Mouse (Mus musculus): Measurements from ENCODE around the gene Cobll1. TPM values are rescaled to one million over a fixed set of nuclear protein-coding genes. Genes with fewer than 3 reads are reported as not detected.

The Cobll1 gene
- total RNA-seq, 1 experiment = 2.2 TPM

DNA sequence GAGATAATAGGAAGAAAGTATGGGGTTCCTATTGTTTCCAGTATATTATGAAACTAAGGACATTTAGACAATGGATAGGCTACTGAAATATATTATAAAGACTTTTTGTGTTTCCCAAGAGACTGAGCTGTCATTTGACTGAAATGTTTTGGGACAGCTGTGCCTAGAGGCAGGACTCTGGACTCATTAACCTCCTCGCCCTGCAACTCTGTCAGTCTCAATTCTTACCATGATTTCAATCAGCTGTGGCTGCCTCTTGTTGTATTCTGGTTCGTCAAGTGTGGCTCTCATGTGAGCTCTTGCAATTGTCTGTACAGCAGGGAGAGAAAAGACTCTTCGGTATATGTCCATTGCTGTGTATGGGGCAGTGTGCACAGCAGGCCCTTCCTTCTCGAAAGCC lies 163.8 kb downstream of the Cobll1 start:
- Histone ChIP-seq H3K9me3 (ENCODE audit: control insufficient read depth, insufficient read depth, low read depth, low read length) (no peaks in the 10 kb centered on the region), H3K4me1 (ENCODE audit: control insufficient read depth in 2 of 2, insufficient read depth in 2 of 2, low read length in 2 of 2, poor library complexity in 1 of 2) (no peaks in the 10 kb centered on the region), H3K27ac (ENCODE audit: insufficient read depth, low read depth, low read length, poor library complexity, severe bottlenecking) (no peak overlapping the region), H3K36me3 (ENCODE audit: control insufficient read depth, insufficient read depth, low read length, poor library complexity, severe bottlenecking) (no peaks in the 10 kb centered on the region), H3K4me3 (ENCODE audit: insufficient read depth in 1 of 2, low read depth in 1 of 2, low read length in 2 of 2, poor library complexity in 1 of 2, severe bottlenecking in 1 of 2) (no peak overlapping the region), H3K9ac (ENCODE audit: insufficient read depth, low read depth, low read length, poor library complexity, severe bottlenecking) (no peak overlapping the region)
- no peak for DNase-seq (ENCODE audit: low read depth, low spot score)
- in situ Hi-C loops (cut with MboI; ENCODE audit: low sequenced_read_pairs in 2 of 2, unreplicated experiment in 2 of 2) = no loop called here
- TF ChIP-seq CHD2 (IDR thresholded peaks at IDR 0.05; ENCODE audit: low read depth, low read length) = no peak
- no peak for TF ChIP-seq MAFK (IDR thresholded peaks at IDR 0.05; ENCODE audit: insufficient read depth, low read depth, low read length)
- TF ChIP-seq ZC3H11A (IDR thresholded peaks at IDR 0.05; ENCODE audit: borderline replicate concordance, low read depth, low read length) = no peak
- no peak for TF ChIP-seq ZNF384 (IDR thresholded peaks at IDR 0.05; ENCODE audit: low read depth, low read length)
- TF ChIP-seq HCFC1 (IDR thresholded peaks at IDR 0.05; ENCODE audit: borderline replicate concordance, insufficient read depth, low read length) = no peak

DNA sequence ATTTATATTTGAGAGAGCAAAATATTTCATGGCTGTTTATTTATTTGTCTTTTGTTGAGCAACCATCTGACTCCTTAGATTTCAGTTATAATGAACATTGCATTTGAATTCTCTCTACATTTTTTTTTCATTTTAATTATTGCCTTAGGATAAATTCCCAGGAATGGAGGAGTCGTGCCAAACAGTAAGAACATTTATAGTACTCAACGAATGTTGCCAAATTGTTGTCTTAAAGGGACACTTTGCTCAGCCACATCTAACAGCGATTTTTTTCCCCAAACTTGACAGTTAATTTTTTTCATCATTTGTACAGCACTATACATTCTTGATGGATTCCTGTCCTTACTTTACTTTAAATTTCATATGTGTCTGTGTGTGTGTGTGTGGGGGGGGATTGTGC lies 167.0 kb downstream of the Cobll1 start:
- in situ Hi-C loops (cut with MboI; ENCODE audit: low sequenced_read_pairs in 2 of 2, unreplicated experiment in 2 of 2) = no loop called here
- no peak for DNase-seq (ENCODE audit: low read depth, low spot score)

DNA sequence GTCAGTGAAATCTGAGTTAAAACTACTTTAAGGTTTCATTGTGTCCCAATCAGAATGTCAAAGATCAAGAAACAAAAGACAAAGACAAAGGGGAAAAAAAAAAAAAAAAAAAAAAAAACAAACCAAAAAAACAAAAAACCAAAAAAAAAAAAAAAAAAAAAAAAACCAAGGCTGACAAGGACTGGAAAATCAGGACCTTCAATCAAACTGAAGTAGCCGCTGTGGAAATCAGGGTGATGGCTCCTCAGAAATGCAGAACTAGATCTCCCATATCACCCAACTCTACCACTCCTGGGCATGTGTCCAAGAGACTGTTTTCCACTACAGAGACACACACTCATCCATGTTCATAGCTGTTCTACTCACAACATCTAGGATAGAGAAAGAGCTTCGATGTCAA lies 185.4 kb downstream of the Cobll1 start:
- Histone ChIP-seq H3K9ac (ENCODE audit: insufficient read depth, low read depth, low read length, poor library complexity, severe bottlenecking) (no peak overlapping the region), H3K4me1 (ENCODE audit: control insufficient read depth in 2 of 2, insufficient read depth in 2 of 2, low read length in 2 of 2, poor library complexity in 1 of 2) (no peaks in the 10 kb centered on the region), H3K27ac (ENCODE audit: insufficient read depth, low read depth, low read length, poor library complexity, severe bottlenecking) (no peak overlapping the region), H3K36me3 (ENCODE audit: control insufficient read depth, insufficient read depth, low read length, poor library complexity, severe bottlenecking) (no peaks in the 10 kb centered on the region), H3K4me3 (ENCODE audit: insufficient read depth in 1 of 2, low read depth in 1 of 2, low read length in 2 of 2, poor library complexity in 1 of 2, severe bottlenecking in 1 of 2) (no peak overlapping the region), H3K9me3 (ENCODE audit: control insufficient read depth, insufficient read depth, low read depth, low read length) (no peaks in the 10 kb centered on the region)
- in situ Hi-C loops (cut with MboI; ENCODE audit: low sequenced_read_pairs in 2 of 2, unreplicated experiment in 2 of 2) = no loop called here
- TF ChIP-seq HCFC1 (IDR thresholded peaks at IDR 0.05; ENCODE audit: borderline replicate concordance, insufficient read depth, low read length) (no peak), ZC3H11A (IDR thresholded peaks at IDR 0.05; ENCODE audit: borderline replicate concordance, low read depth, low read length) (no peak), ZNF384 (IDR thresholded peaks at IDR 0.05; ENCODE audit: low read depth, low read length) (no peak), CHD2 (IDR thresholded peaks at IDR 0.05; ENCODE audit: low read depth, low read length) (no peak), MAFK (IDR thresholded peaks at IDR 0.05; ENCODE audit: insufficient read depth, low read depth, low read length) (no peak)
- DNase-seq (ENCODE audit: low read depth, low spot score) = no peak

More for the DNA sequence above, 167.0 kb downstream of the Cobll1 start:
- Histone ChIP-seq H3K36me3 (ENCODE audit: control insufficient read depth, insufficient read depth, low read length, poor library complexity, severe bottlenecking) (no peaks in the 10 kb centered on the region), H3K4me1 (ENCODE audit: control insufficient read depth in 2 of 2, insufficient read depth in 2 of 2, low read length in 2 of 2, poor library complexity in 1 of 2) (no peaks in the 10 kb centered on the region), H3K9me3 (ENCODE audit: control insufficient read depth, insufficient read depth, low read depth, low read length) (no peaks in the 10 kb centered on the region), H3K9ac (ENCODE audit: insufficient read depth, low read depth, low read length, poor library complexity, severe bottlenecking) (no peak overlapping the region), H3K4me3 (ENCODE audit: insufficient read depth in 1 of 2, low read depth in 1 of 2, low read length in 2 of 2, poor library complexity in 1 of 2, severe bottlenecking in 1 of 2) (no peak overlapping the region), H3K27ac (ENCODE audit: insufficient read depth, low read depth, low read length, poor library complexity, severe bottlenecking) (no peak overlapping the region)
- TF ChIP-seq ZNF384 (IDR thresholded peaks at IDR 0.05; ENCODE audit: low read depth, low read length) (no peak), ZC3H11A (IDR thresholded peaks at IDR 0.05; ENCODE audit: borderline replicate concordance, low read depth, low read length) (no peak), CHD2 (IDR thresholded peaks at IDR 0.05; ENCODE audit: low read depth, low read length) (no peak), MAFK (IDR thresholded peaks at IDR 0.05; ENCODE audit: insufficient read depth, low read depth, low read length) (no peak), HCFC1 (IDR thresholded peaks at IDR 0.05; ENCODE audit: borderline replicate concordance, insufficient read depth, low read length) (no peak)

DNA sequence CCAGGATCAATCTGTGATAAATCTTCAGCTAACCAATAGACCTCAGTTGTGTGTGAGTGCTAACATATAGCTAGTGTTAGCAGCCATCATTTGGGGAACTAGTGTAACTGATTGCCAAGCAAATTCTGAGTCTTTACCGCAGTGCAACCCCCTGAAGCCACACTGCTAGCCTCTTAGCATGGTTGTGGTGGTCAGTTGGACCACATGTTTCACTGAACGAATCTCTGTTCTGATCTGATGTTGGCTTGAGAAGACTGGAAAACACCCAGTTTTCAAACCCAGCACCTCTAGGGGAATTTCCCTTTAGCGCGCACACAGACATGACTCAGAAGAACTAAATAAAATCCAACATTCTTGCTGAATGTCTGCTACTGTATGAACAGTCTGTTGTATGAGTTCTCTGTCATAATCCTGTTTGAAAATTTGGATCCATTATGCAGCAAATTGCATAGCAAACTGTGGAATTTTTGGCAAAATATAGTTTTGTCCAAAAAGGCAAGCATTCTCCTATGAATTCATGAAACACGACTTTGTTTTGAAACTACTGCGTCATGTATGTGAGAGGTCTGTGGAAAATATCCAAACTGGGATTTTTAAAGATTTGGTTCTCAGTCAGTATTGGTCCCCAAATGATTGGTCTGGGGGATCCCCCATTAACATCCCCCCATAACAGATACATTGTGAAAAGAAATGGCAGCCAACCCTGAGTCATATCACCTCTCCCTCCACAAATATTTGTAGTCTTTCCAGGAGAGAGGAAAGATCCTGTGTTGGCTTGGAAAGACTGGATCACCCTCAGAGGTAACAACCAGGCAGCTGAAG lies 186.8 kb downstream of the Cobll1 start:
- TF ChIP-seq ZC3H11A (IDR thresholded peaks at IDR 0.05; ENCODE audit: borderline replicate concordance, low read depth, low read length) = no peak
- no peak for TF ChIP-seq ZNF384 (IDR thresholded peaks at IDR 0.05; ENCODE audit: low read depth, low read length)
- TF ChIP-seq HCFC1 (IDR thresholded peaks at IDR 0.05; ENCODE audit: borderline replicate concordance, insufficient read depth, low read length) = no peak
- no peak for TF ChIP-seq CHD2 (IDR thresholded peaks at IDR 0.05; ENCODE audit: low read depth, low read length)
- TF ChIP-seq MAFK (IDR thresholded peaks at IDR 0.05; ENCODE audit: insufficient read depth, low read depth, low read length) = no peak
- Histone ChIP-seq H3K4me3 (ENCODE audit: insufficient read depth in 1 of 2, low read depth in 1 of 2, low read length in 2 of 2, poor library complexity in 1 of 2, severe bottlenecking in 1 of 2) (no peak overlapping the region), H3K9ac (ENCODE audit: insufficient read depth, low read depth, low read length, poor library complexity, severe bottlenecking) (no peak overlapping the region), H3K27ac (ENCODE audit: insufficient read depth, low read depth, low read length, poor library complexity, severe bottlenecking) (no peak overlapping the region), H3K36me3 (ENCODE audit: control insufficient read depth, insufficient read depth, low read length, poor library complexity, severe bottlenecking) (no peaks in the 10 kb centered on the region), H3K9me3 (ENCODE audit: control insufficient read depth, insufficient read depth, low read depth, low read length) (no peaks in the 10 kb centered on the region), H3K4me1 (ENCODE audit: control insufficient read depth in 2 of 2, insufficient read depth in 2 of 2, low read length in 2 of 2, poor library complexity in 1 of 2) (no peaks in the 10 kb centered on the region)
- in situ Hi-C loops (cut with MboI; ENCODE audit: low sequenced_read_pairs in 2 of 2, unreplicated experiment in 2 of 2) = no loop called here
- no peak for DNase-seq (ENCODE audit: low read depth, low spot score)

Data from ES-E14 (cell line).